Mouse (Mus musculus) brain, embryonic 14.5 days (tissue): ENCODE measurements around the gene Negr1.

Source experiments
- CTCF ChIP-seq: fragments of 200-500 bp; IDR thresholded peaks from 2 replicates; pipeline ENCODE4 v1.5.1; 2012; ENCODE audit warnings: inconsistent platforms, mild to moderate bottlenecking, moderate library complexity, borderline replicate concordance; ENCODE audit not compliant: insufficient read depth, insufficient read length; ENCODE audit errors: extremely low read depth
- POLR2A ChIP-seq: fragments of 200-500 bp; IDR thresholded peaks from 2 replicates; pipeline ENCODE4 v1.6.1; 2012; ENCODE audit warnings: mild to moderate bottlenecking, inconsistent platforms, borderline replicate concordance; ENCODE audit not compliant: poor library complexity, insufficient read depth, insufficient read length, severe bottlenecking; ENCODE audit errors: extremely low read depth

DNA sequence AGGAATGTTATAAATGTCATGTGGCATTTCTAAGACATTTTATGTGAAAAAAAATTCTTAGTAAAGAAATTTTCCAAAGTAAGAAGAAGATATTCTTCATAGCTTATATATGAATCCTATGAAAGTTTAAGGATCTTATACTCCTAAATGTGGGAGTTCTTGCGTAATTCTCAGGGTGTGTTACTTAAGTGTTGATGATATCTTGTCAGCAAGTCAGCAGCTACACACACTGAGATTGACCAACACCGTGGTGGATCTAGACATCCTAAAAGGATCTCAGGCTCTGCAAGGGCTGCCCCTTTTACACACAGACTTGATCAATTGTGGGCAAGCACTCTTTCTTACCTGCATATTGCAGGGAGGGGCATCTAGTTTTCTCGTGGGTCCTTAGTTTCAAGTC lies 339.5 kb downstream of the Negr1 start:
- TF ChIP-seq POLR2A: no peak
- no peak for TF ChIP-seq CTCF
